Mouse (Mus musculus) hindbrain, postnatal 0 days (tissue): ENCODE results near the gene Pacs1. TPM values are rescaled to one million over a fixed set of nuclear protein-coding genes. Genes with fewer than 3 reads are reported as not detected.
A peak's percentile ranks its signal among the peaks of the same experiment; 100 is the strongest.

Experiments
- ATAC-seq: fragments of 200-750 bp; cut with Nextera tagmentation; 2 replicates; pipeline ENCODE4 v1.8.0; 2017; ENCODE audit warnings: mild to moderate bottlenecking, moderate TSS enrichment, moderate library complexity
- DNase-seq: peaks from one replicate; pipeline ENCODE4 v3.0.0-alpha.2; 2015; ENCODE audit warnings: low spot score
- H3K27ac ChIP-seq: fragments of 300-500 bp; sonication (generic); 2 replicates; pipeline ENCODE4 v1.5.1; 2014; ENCODE audit warnings: mild to moderate bottlenecking
- H3K27me3 ChIP-seq: fragments of 300-500 bp; sonication (generic); 2 replicates; pipeline ENCODE4 v1.6.1; 2014; ENCODE audit warnings: low read length, mixed read lengths; ENCODE audit not compliant: insufficient read depth
- H3K36me3 ChIP-seq: fragments of 300-500 bp; sonication (generic); 2 replicates; pipeline ENCODE4 v1.6.1; 2014; ENCODE audit warnings: low read length, mixed read lengths; ENCODE audit not compliant: insufficient read depth
- H3K4me1 ChIP-seq: fragments of 300-500 bp; sonication (generic); 2 replicates; pipeline ENCODE4 v1.6.1; 2014; ENCODE audit warnings: antibody characterized with exemption, low read length, mixed read lengths; ENCODE audit not compliant: insufficient read depth
- H3K4me2 ChIP-seq: fragments of 300-500 bp; sonication (generic); 2 replicates; pipeline ENCODE4 v1.6.1; 2014; ENCODE audit warnings: low read depth, mild to moderate bottlenecking, low read length, moderate library complexity, mixed read lengths
- H3K4me3 ChIP-seq: fragments of 300-500 bp; sonication (generic); 2 replicates; pipeline ENCODE4 v1.5.1; 2014; ENCODE audit warnings: low read length
- H3K9ac ChIP-seq: fragments of 300-500 bp; sonication (generic); replicated peaks from 2 replicates; pipeline ENCODE4 v1.6.1; 2014; ENCODE audit warnings: mild to moderate bottlenecking, low read length, moderate library complexity, mixed read lengths
- H3K9me3 ChIP-seq: fragments of 300-500 bp; sonication (generic); 2 replicates; pipeline ENCODE4 v1.6.1; 2016; ENCODE audit warnings: low read length, mixed read lengths
- CTCF ChIP-seq: IDR thresholded peaks from 2 replicates; pipeline ENCODE4 v1.5.1; 2016; ENCODE audit warnings: antibody characterized with exemption, control low read depth, low read depth
- WGBS: fragments of 180-500 bp; shearing (Covaris S2); extraction: QIAGEN DNeasy Blood & Tissue Kit; methylation state at CpG from one replicate; pipeline ENCODE4 v1.1.7; 2014; 5-methylcytosine and 5-hydroxymethylcytosine counted together
- polyA plus RNA-seq: library from polyadenylated mRNA; unstranded; fragments of >200 nt; fragmentation: Nextera tagmentation; extraction: Ambion mirVana; gene quantifications from 2 replicates; pipeline ENCODE4 v1.2.1, GENCODE M21; 2015
- total RNA-seq: library from RNA; depleted of rRNA; stranded (reverse); fragments of >200 nt; gene quantifications from 2 replicates; pipeline ENCODE4 v1.2.3, GENCODE M21; 2014

Gene Pacs1
- total and polyA plus RNA-seq, 2 experiments from 2014 or later: 41.0 to 63.6 TPM

DNA sequence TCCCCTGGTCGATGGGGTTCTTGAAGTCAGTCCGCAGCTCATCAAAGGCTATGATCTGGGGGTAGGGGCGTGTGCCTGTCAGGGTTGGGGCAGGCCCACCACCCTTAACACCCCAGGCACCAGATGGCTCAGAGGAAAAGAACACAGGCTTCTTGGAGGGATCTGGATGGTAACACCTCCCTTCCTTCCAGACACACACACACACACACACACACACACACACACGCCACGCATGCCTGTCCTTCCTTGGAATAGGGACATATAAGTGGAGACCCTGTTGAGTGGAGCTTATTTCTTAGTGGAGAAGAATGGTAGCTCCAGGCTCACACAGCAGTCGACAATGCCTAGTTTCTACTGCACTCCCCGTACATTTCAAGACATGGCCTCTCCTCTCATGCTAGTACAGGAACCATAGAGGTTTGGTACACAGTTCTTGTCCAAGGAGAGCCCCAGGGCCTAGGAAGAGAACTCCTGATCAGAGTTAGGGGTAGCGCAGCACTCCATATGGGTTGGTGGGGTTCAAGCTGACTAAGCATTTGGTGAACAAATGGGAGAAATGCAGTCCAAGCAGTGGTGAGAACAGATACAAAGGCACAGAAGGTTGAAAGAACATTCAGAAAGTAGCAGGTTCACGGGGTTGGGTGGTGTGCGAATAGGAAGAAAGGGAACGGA is 178.0 kb downstream of the Pacs1 start:
- WGBS: 23% methylated on average over 11 of the region's 11 CpGs
- Histone ChIP-seq H3K4me2 (peak overlapping the region; percentile 85), H3K4me3 (peak overlapping the region; percentile 28), H3K9ac (peak overlapping the region; percentile 39), H3K4me1 (peaks cover 37% of the 10 kb centered on the region), H3K36me3 (peaks cover 16% of the 10 kb centered on the region; the same call in 1 of the 2 replicates), H3K27me3 (no peaks in the 10 kb centered on the region), H3K9me3 (no peaks in the 10 kb centered on the region), H3K27ac (peak overlapping the region; percentile 94)
- TF ChIP-seq CTCF: no peak
- DNase-seq (no peak), ATAC-seq (peak; percentile 0; the same call in 1 of the 2 replicates)

GRCm38 (mm10) chr19:5094243-5094632 is 178.7 kb downstream of the Pacs1 start:
- Histone ChIP-seq H3K27me3 (no peaks in the 10 kb centered on the region), H3K4me3 (peak overlapping the region; percentile 28), H3K9me3 (no peaks in the 10 kb centered on the region), H3K36me3 (peaks cover 16% of the 10 kb centered on the region; the same call in 1 of the 2 replicates), H3K4me1 (peaks cover 39% of the 10 kb centered on the region), H3K4me2 (peak overlapping the region; percentile 85), H3K9ac (peak overlapping the region; percentile 39), H3K27ac (peak overlapping the region; percentile 94)
- peak; percentile 91 for TF ChIP-seq CTCF
- peak; percentile 76 for ATAC-seq
- WGBS: under 1% methylated on average over 21 of the region's 21 CpGs
- DNase-seq: peak; percentile 97

DNA sequence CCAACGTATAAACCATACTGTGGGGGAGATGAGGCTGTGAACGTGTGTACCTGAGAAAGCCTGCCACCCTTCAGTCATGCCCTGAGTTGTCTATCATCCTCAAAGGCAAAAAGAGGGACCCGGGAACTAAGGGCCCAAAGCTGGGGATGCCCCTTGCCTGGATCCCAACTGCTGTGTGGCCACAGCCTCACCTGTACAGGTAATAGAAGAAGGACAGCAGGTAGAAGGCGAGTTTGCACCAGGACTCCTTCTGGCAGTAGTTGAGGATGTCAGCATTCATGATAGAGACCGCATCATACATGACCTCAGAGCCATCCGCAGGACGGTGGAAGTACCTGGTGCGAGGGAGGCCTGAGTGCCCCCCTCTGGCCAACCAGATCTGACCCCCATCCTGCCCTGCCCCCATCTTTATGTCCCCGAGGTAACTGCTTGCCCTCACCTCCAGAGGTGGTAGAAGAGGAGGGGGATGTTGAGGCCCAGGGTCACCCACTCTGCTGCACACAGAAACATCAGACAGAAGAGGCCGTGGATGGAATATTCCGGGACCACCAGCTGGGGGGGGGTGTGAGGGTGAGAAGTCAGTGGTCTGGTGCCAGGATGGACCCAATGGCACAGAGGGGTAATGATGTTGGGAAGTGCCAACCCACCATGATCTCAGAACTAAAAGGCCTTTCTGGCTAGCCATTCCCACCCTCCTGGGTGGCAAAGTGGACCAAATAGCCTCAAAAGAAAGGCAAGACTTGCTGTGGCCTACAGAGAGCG is 179.3 kb downstream of the Pacs1 start:
- 69% methylated on average over 12 of the region's 12 CpGs for WGBS
- no peaks in the 10 kb centered on the region for H3K9me3 ChIP-seq
- ATAC-seq (peak; percentile 0; the same call in 1 of the 2 replicates), DNase-seq (no peak)
- H3K27ac ChIP-seq: peak overlapping the region; percentile 94
- H3K9ac ChIP-seq: no peak overlapping the region
- H3K36me3 ChIP-seq: peaks cover 16% of the 10 kb centered on the region; the same call in 1 of the 2 replicates
- H3K4me1 ChIP-seq: peaks cover 41% of the 10 kb centered on the region
- no peak for TF ChIP-seq CTCF
- peak overlapping the region; percentile 85 for H3K4me2 ChIP-seq
- no peaks in the 10 kb centered on the region for H3K27me3 ChIP-seq
- H3K4me3 ChIP-seq: 0 out of 2 replicates have a peak overlapping the region, but pooled peaks have one; percentile 28

DNA sequence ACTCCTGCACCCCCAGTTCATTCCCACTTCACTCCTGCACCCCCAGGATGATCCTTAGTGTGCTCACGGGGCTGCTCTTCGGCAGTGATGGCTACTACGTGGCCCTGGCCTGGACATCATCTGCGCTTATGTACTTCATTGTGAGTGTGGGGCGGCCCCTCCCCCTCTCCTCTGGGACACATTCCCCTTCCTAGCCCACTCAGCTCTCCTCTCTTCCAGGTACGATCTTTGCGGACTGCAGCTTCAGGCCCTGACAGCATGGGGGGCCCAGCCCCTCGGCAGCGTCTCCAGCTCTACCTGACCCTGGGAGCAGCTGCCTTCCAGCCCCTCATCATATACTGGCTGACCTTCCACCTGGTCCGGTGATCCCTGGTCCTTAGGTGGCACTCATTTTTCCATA is 180.8 kb downstream of the Pacs1 start:
- Histone ChIP-seq H3K9ac (no peak overlapping the region), H3K4me3 (no peak overlapping the region), H3K36me3 (peaks cover 16% of the 10 kb centered on the region; the same call in 1 of the 2 replicates), H3K4me1 (peaks cover 44% of the 10 kb centered on the region), H3K4me2 (no peak overlapping the region), H3K27ac (no peak overlapping the region), H3K9me3 (no peaks in the 10 kb centered on the region), H3K27me3 (no peaks in the 10 kb centered on the region)
- WGBS: 79% methylated on average over 10 of the region's 10 CpGs
- ATAC-seq (no peak), DNase-seq (no peak)
- TF ChIP-seq CTCF: no peak

- Histone ChIP-seq H3K9me3 (no peaks in the 10 kb centered on the region), H3K27ac (no peak overlapping the region; the same call in 1 of the 2 replicates), H3K27me3 (no peaks in the 10 kb centered on the region), H3K4me2 (peak overlapping the region; percentile 64), H3K9ac (peak overlapping the region; percentile 58; the same call in 1 of the 2 replicates), H3K36me3 (peaks cover 16% of the 10 kb centered on the region; the same call in 1 of the 2 replicates), H3K4me1 (peaks cover 20% of the 10 kb centered on the region), H3K4me3 (peak overlapping the region; percentile 72)
- 96% methylated on average over 4 of the region's 4 CpGs for WGBS
- no peak for TF ChIP-seq CTCF
- ATAC-seq (no peak), DNase-seq (no peak)
Measured at GRCm38 (mm10) chr19:5089324-5089723, 183.6 kb downstream of the Pacs1 start.

DNA sequence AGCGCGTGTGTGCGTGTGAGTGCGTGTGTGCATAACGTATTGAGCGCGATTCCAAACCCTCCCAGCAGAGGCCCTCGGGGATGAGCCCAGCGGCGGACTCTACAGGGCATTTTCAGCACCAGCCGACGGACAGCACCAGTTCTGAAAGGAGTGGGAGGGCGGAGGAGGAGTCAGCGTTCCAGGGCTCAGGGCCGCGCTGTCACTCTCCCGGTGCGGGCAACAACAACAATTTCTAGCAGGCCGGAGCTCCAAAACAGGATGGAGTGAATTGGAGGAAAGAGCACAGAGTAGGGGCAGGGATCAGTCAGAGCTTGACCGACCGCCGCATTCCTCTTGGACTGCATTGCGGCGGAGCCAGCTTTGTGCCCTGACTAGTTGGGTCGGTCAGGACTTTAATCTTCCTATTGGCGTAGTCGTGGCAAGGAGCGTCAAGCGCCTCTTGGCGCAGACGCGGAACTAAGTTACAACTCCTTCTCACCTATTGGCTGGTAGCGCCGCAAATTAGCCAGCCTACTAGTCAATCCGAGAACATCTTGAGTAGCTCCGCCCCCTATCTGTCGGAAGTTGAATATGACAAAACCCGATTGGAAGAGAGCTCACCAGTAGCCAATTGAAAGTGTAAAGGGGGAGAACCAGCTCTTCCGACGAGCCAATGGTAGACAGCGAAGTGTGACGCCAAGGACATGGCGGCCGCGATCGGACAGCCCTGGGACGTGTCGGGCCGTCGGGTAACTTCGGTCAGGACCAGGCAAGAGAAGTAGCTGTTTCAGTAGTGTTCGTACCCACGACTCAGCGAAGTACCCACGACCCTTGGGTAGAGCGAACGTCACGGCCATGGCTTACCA is 184.8 kb downstream of the Pacs1 start, which contains the start of gene Yif1a:
Gene Yif1a (plus strand): TSS at position 655 of the 845 bp plus-strand sequence.
- Histone ChIP-seq H3K9ac (peak within 1 kb of the TSS; percentile 58), H3K27ac (peak within 1 kb of the TSS; percentile 68), H3K4me2 (peak within 1 kb of the TSS; percentile 64), H3K4me3 (peak within 1 kb of the TSS; percentile 72), H3K4me1 (peaks cover 13% of the 10 kb centered on the region; the same call in 1 of the 2 replicates), H3K36me3 (peaks cover 13% of the 10 kb centered on the region; the same call in 1 of the 2 replicates), H3K9me3 (no peaks in the 10 kb centered on the region), H3K27me3 (no peaks in the 10 kb centered on the region)
- peak; percentile 68 for TF ChIP-seq CTCF
- DNase-seq (peak; percentile 99), ATAC-seq (peak; percentile 92)
- under 1% methylated on average over 58 of the region's 58 CpGs for WGBS
